Mouse (Mus musculus) heart, adult 2 months (tissue): Measurements from ENCODE around the gene Ampd1.

ENCODE experiments used
- CTCF ChIP-seq: fragments of 200-600 bp; IDR thresholded peaks from 2 replicates; pipeline ENCODE4 v1.8.1; 2022; ENCODE audit warnings: antibody characterized with exemption, mild to moderate bottlenecking, moderate library complexity
- POLR2A ChIP-seq: fragments of 200-500 bp; IDR thresholded peaks from 2 replicates; pipeline ENCODE4 v1.6.1; 2011; ENCODE audit warnings: mild to moderate bottlenecking, low read depth, low read length, control low read depth; ENCODE audit not compliant: insufficient read depth

GRCm38 (mm10) chr3:103082761-103083160 lies 8.9 kb downstream of the Ampd1 start:
- TF ChIP-seq CTCF = no peak
- no peak for TF ChIP-seq POLR2A
